Mouse (Mus musculus) MEL (cell line): ENCODE results near the gene Mrpl33. TPM values are rescaled to one million over a fixed set of nuclear protein-coding genes. Genes with fewer than 3 reads are reported as not detected.

ENCODE experiments used
- DNase-seq: peaks from one replicate; pipeline ENCODE4 v3.0.0; 2011; ENCODE audit warnings: low read depth, low spot score
- H3K27ac ChIP-seq: 2 replicates; pipeline ENCODE4 v1.5.1; 2012; ENCODE audit warnings: low read depth, mild to moderate bottlenecking, control low read depth, low read length, moderate library complexity; ENCODE audit not compliant: control insufficient read depth
- H3K27me3 ChIP-seq, 2 experiments: fragments of 150-350 bp in 1 of 2; sonication (generic) in 1 of 2; 2 replicates each; pipeline ENCODE4 v1.6.1; 2012; ENCODE audit warnings: low read length in 2 of 2, mild to moderate bottlenecking in 2 of 2, improper control_type of control experiment in 1 of 2, moderate library complexity in 1 of 2; ENCODE audit not compliant: insufficient read depth in 2 of 2, control insufficient read depth in 1 of 2
- H3K36me3 ChIP-seq, 2 experiments: 2 replicates each; pipeline ENCODE4 v1.6.1; 2012 to 2014; ENCODE audit warnings: low read length in 2 of 2, improper control_type of control experiment in 1 of 2, inconsistent platforms in 1 of 2, mild to moderate bottlenecking in 1 of 2; ENCODE audit not compliant: insufficient read depth in 2 of 2, control insufficient read depth in 1 of 2
- H3K4me1 ChIP-seq, 2 experiments: fragments of 150-350 bp in 1 of 2; sonication (generic) in 1 of 2; 2 replicates each; pipeline ENCODE4 v1.6.1; 2012; ENCODE audit warnings: low read length in 2 of 2, improper control_type of control experiment in 1 of 2, mild to moderate bottlenecking in 1 of 2; ENCODE audit not compliant: insufficient read depth in 2 of 2, control insufficient read depth in 1 of 2
- H3K4me3 ChIP-seq, 2 experiments: fragments of 150-350 bp in 1 of 2; sonication (generic) in 1 of 2; 2 replicates each; pipeline ENCODE4 v1.5.1; 2012; ENCODE audit warnings: low read depth in 2 of 2, low read length in 2 of 2, mild to moderate bottlenecking in 2 of 2, moderate library complexity in 2 of 2, control low read depth in 1 of 2, improper control_type of control experiment in 1 of 2; ENCODE audit not compliant: control insufficient read depth in 1 of 2, insufficient read depth in 1 of 2
- H3K79me2 ChIP-seq: 2 replicates; pipeline ENCODE4 v1.6.1; 2012; ENCODE audit warnings: mild to moderate bottlenecking, low read length, moderate library complexity; ENCODE audit not compliant: control insufficient read depth, poor library complexity, insufficient read depth
- H3K9ac ChIP-seq: 2 replicates; pipeline ENCODE4 v1.6.1; 2012; ENCODE audit warnings: low read depth, mild to moderate bottlenecking, control low read depth, low read length, moderate library complexity; ENCODE audit not compliant: control insufficient read depth, poor library complexity, severe bottlenecking
- H3K9me3 ChIP-seq: fragments of 150-350 bp; sonication (generic); replicated peaks from 2 replicates; pipeline ENCODE4 v1.6.1; 2012; ENCODE audit warnings: mild to moderate bottlenecking, low read length, improper control_type of control experiment, moderate library complexity; ENCODE audit not compliant: insufficient read depth
- BHLHE40 ChIP-seq: IDR thresholded peaks from 2 replicates; pipeline ENCODE4 v1.6.1; 2012; ENCODE audit warnings: low read depth, mild to moderate bottlenecking, inconsistent platforms, low read length, improper control_type of control experiment, borderline replicate concordance
- CHD1 ChIP-seq: IDR thresholded peaks from 2 replicates; pipeline ENCODE4 v1.6.1; 2012; ENCODE audit warnings: low read depth, mild to moderate bottlenecking, inconsistent platforms, low read length, improper control_type of control experiment
- CHD2 ChIP-seq: IDR thresholded peaks from 2 replicates; pipeline ENCODE4 v1.6.1; 2011; ENCODE audit warnings: low read length, improper control_type of control experiment
- CTCF ChIP-seq, 3 experiments: IDR thresholded peaks in 2 of 3; conservative IDR thresholded peaks in 1 of 3; 2 replicates each; pipeline ENCODE4 v1.5.1; 2011 to 2012; ENCODE audit warnings: low read length in 3 of 3, low read depth in 2 of 3, mild to moderate bottlenecking in 2 of 3, improper control_type of control experiment in 1 of 3, inconsistent platforms in 1 of 3, mixed read lengths in 1 of 3, moderate library complexity in 1 of 3; ENCODE audit not compliant: control insufficient read depth in 1 of 3, insufficient read depth in 1 of 3, poor library complexity in 1 of 3, severe bottlenecking in 1 of 3
- ELF1 ChIP-seq: IDR thresholded peaks from 2 replicates; pipeline ENCODE4 v1.6.1; 2014; ENCODE audit warnings: low read depth, mild to moderate bottlenecking, inconsistent platforms, low read length, improper control_type of control experiment, moderate library complexity
- EP300 ChIP-seq, 2 experiments: IDR thresholded peaks; 2 replicates each; pipeline ENCODE4 v1.6.1; 2011; ENCODE audit warnings: improper control_type of control experiment in 2 of 2, low read length in 2 of 2, low read depth in 1 of 2, mild to moderate bottlenecking in 1 of 2
- ETS1 ChIP-seq: IDR thresholded peaks from 2 replicates; pipeline ENCODE4 v1.6.1; 2012; ENCODE audit warnings: low read depth, mild to moderate bottlenecking, inconsistent platforms, low read length, improper control_type of control experiment, moderate library complexity
- GATA1 ChIP-seq: IDR thresholded peaks from 2 replicates; pipeline ENCODE4 v1.6.1; 2011; ENCODE audit warnings: low read depth, low read length, improper control_type of control experiment
- HCFC1 ChIP-seq: IDR thresholded peaks from 2 replicates; pipeline ENCODE4 v1.6.1; 2012; ENCODE audit warnings: low read depth, mild to moderate bottlenecking, inconsistent platforms, low read length, improper control_type of control experiment, moderate library complexity
- JUND ChIP-seq: IDR thresholded peaks from 2 replicates; pipeline ENCODE4 v1.6.1; 2011; ENCODE audit warnings: low read depth, mild to moderate bottlenecking, improper control_type of control experiment, low read length
- KAT2A ChIP-seq: conservative IDR thresholded peaks from 2 replicates; pipeline ENCODE4 v1.6.1; 2012; ENCODE audit warnings: low read depth, low read length, improper control_type of control experiment, inconsistent platforms
- MAFK ChIP-seq: IDR thresholded peaks from 2 replicates; pipeline ENCODE4 v1.6.1; 2011; ENCODE audit warnings: low read depth, mild to moderate bottlenecking, low read length, improper control_type of control experiment, borderline replicate concordance
- MAX ChIP-seq: IDR thresholded peaks from 2 replicates; pipeline ENCODE4 v1.6.1; 2011; ENCODE audit warnings: low read length, improper control_type of control experiment
- MAZ ChIP-seq: IDR thresholded peaks from 2 replicates; pipeline ENCODE4 v1.6.1; 2012; ENCODE audit warnings: low read depth, mild to moderate bottlenecking, inconsistent platforms, low read length, improper control_type of control experiment
- MEF2A ChIP-seq: IDR thresholded peaks from 2 replicates; pipeline ENCODE4 v1.6.1; 2014; ENCODE audit warnings: low read depth, mild to moderate bottlenecking, inconsistent platforms, low read length, improper control_type of control experiment; ENCODE audit not compliant: poor library complexity, insufficient replicate concordance, severe bottlenecking; ENCODE audit errors: extremely low read depth
- MXI1 ChIP-seq: IDR thresholded peaks from 2 replicates; pipeline ENCODE4 v1.6.1; 2011; ENCODE audit warnings: mild to moderate bottlenecking, low read depth, low read length, improper control_type of control experiment
- MYB ChIP-seq: IDR thresholded peaks from 2 replicates; pipeline ENCODE4 v1.6.1; 2011; ENCODE audit warnings: mild to moderate bottlenecking, low read depth, low read length, improper control_type of control experiment
- MYC ChIP-seq: IDR thresholded peaks from 2 replicates; pipeline ENCODE4 v1.6.1; 2011; ENCODE audit warnings: low read depth, mild to moderate bottlenecking, low read length, improper control_type of control experiment, moderate library complexity
- NELFE ChIP-seq: IDR thresholded peaks from 2 replicates; pipeline ENCODE4 v1.6.1; 2011; ENCODE audit warnings: low read depth, low read length, improper control_type of control experiment
- NRF1 ChIP-seq: IDR thresholded peaks from 2 replicates; pipeline ENCODE4 v1.6.1; 2014; ENCODE audit warnings: low read depth, mild to moderate bottlenecking, inconsistent platforms, low read length, improper control_type of control experiment, moderate library complexity; ENCODE audit not compliant: poor library complexity, insufficient read depth, severe bottlenecking
- POLR2A ChIP-seq, 2 experiments: IDR thresholded peaks; 2 replicates each; pipeline ENCODE4 v1.6.1; 2011 to 2012; ENCODE audit warnings: low read length in 2 of 2, mild to moderate bottlenecking in 2 of 2, control low read depth in 1 of 2, improper control_type of control experiment in 1 of 2, low read depth in 1 of 2, moderate library complexity in 1 of 2; ENCODE audit not compliant: control insufficient read depth in 1 of 2, insufficient read depth in 1 of 2, poor library complexity in 1 of 2
- POLR2AphosphoS2 ChIP-seq: IDR thresholded peaks from 2 replicates; pipeline ENCODE4 v1.6.1; 2011; ENCODE audit warnings: low read length, improper control_type of control experiment
- POLR2AphosphoS5 ChIP-seq: IDR thresholded peaks from 2 replicates; pipeline ENCODE4 v1.6.1; 2012; ENCODE audit warnings: low read depth, borderline replicate concordance, mild to moderate bottlenecking, inconsistent platforms, low read length, moderate library complexity, mixed read lengths
- RAD21 ChIP-seq: IDR thresholded peaks from 2 replicates; pipeline ENCODE4 v1.6.1; 2011; ENCODE audit warnings: mild to moderate bottlenecking, low read depth, low read length, improper control_type of control experiment
- RCOR1 ChIP-seq: IDR thresholded peaks from 2 replicates; pipeline ENCODE4 v1.6.1; 2012; ENCODE audit warnings: low read depth, mild to moderate bottlenecking, inconsistent platforms, low read length, improper control_type of control experiment
- SIN3A ChIP-seq: IDR thresholded peaks from 2 replicates; pipeline ENCODE4 v1.6.1; 2012; ENCODE audit warnings: low read length, improper control_type of control experiment, inconsistent platforms
- SMC3 ChIP-seq: IDR thresholded peaks from 2 replicates; pipeline ENCODE4 v1.6.1; 2011; ENCODE audit warnings: low read depth, low read length, improper control_type of control experiment
- TAL1 ChIP-seq: IDR thresholded peaks from 2 replicates; pipeline ENCODE4 v1.6.1; 2012; ENCODE audit warnings: mild to moderate bottlenecking, inconsistent platforms, low read length, moderate library complexity, mixed read lengths
- TBP ChIP-seq: IDR thresholded peaks from 2 replicates; pipeline ENCODE4 v1.8.0; 2011; ENCODE audit warnings: low read depth, low read length, improper control_type of control experiment
- TCF12 ChIP-seq: IDR thresholded peaks from 2 replicates; pipeline ENCODE4 v1.6.1; 2014; ENCODE audit warnings: low read depth, mild to moderate bottlenecking, inconsistent platforms, low read length, improper control_type of control experiment, moderate library complexity
- UBTF ChIP-seq: IDR thresholded peaks from 2 replicates; pipeline ENCODE4 v1.6.1; 2012; ENCODE audit warnings: low read depth, mild to moderate bottlenecking, inconsistent platforms, low read length, improper control_type of control experiment, moderate library complexity, borderline replicate concordance; ENCODE audit not compliant: insufficient read depth
- USF1 ChIP-seq: IDR thresholded peaks from 2 replicates; pipeline ENCODE4 v1.6.1; 2014; ENCODE audit warnings: low read depth, mild to moderate bottlenecking, inconsistent platforms, low read length, improper control_type of control experiment, moderate library complexity
- USF2 ChIP-seq, 2 experiments: IDR thresholded peaks; 2 replicates each; pipeline ENCODE4 v1.6.1; 2011 to 2012; ENCODE audit warnings: improper control_type of control experiment in 2 of 2, low read length in 2 of 2, borderline replicate concordance in 1 of 2, inconsistent platforms in 1 of 2, low read depth in 1 of 2, mild to moderate bottlenecking in 1 of 2; ENCODE audit not compliant: insufficient read depth in 1 of 2
- ZC3H11A ChIP-seq: IDR thresholded peaks from 2 replicates; pipeline ENCODE4 v1.6.1; 2012; ENCODE audit warnings: low read depth, mild to moderate bottlenecking, inconsistent platforms, low read length, improper control_type of control experiment
- ZKSCAN1 ChIP-seq: IDR thresholded peaks from 2 replicates; pipeline ENCODE4 v1.6.1; 2012; ENCODE audit warnings: low read depth, mild to moderate bottlenecking, inconsistent platforms, low read length, improper control_type of control experiment, moderate library complexity
- ZNF384 ChIP-seq: IDR thresholded peaks from 2 replicates; pipeline ENCODE4 v1.6.1; 2012; ENCODE audit warnings: low read depth, mild to moderate bottlenecking, inconsistent platforms, low read length, improper control_type of control experiment
- polyA plus RNA-seq, 2 experiments: library from polyadenylated mRNA; stranded (reverse) in 1 of 2; unstranded in 1 of 2; fragments of >175 nt in 1 of 2; fragments of >200 nt in 1 of 2; gene quantifications; 2 replicates each; pipeline versions ENCODE4 v1.2.1 to v1.2.4; 2012; ENCODE audit warnings: low replicate concordance in 2 of 2, low read depth in 1 of 2; ENCODE audit not compliant: insufficient read length in 2 of 2, insufficient read depth in 1 of 2, missing spikeins in 1 of 2
- total RNA-seq: library from RNA; depleted of rRNA; stranded (reverse); fragments of 300-350 nt; gene quantifications from 2 replicates; pipeline ENCODE4 v1.2.3, GENCODE M21; 2012

Gene Mrpl33
- total and polyA plus RNA-seq, 3 experiments, result 158 to 249 TPM; not detected in 1

- H3K27ac ChIP-seq, result peak overlapping the region; percentile 96
- H3K27me3 ChIP-seq, result no peaks in the 10 kb centered on the region
- peak overlapping the region; percentile 78 to 84 for H3K4me3 ChIP-seq
- DNase-seq, result peak; percentile 99
- H3K36me3 ChIP-seq, result peaks cover 0 to 18% of the 10 kb centered on the region in 2 experiments; a peak in 2 of 4 replicates
- peaks cover 19% of the 10 kb centered on the region for H3K79me2 ChIP-seq
- H3K4me1 ChIP-seq, result peaks cover 2 to 5% of the 10 kb centered on the region in 2 experiments; a peak in 2 of 4 replicates
- peak overlapping the region; percentile 89 for H3K9ac ChIP-seq
- H3K9me3 ChIP-seq, result no peaks in the 10 kb centered on the region
- TF ChIP-seq TBP, result peak; percentile 54; the same call in 1 of the 2 replicates
- peak; percentile 12 for TF ChIP-seq SMC3
- peak; percentile 61; the same call in 1 of the 2 replicates for TF ChIP-seq TCF12
- peak; percentile 89 for TF ChIP-seq ELF1
- TF ChIP-seq MYC, result peak; percentile 98
- no peak; the same call in none of the 2 replicates for TF ChIP-seq RAD21
- no peak for TF ChIP-seq JUND
- TF ChIP-seq HCFC1, result peak; percentile 79
- TF ChIP-seq CHD1, result no peak
- no peak; the same call in 1 of the 2 replicates for TF ChIP-seq KAT2A
- peak; percentile 98 for TF ChIP-seq MAX
- TF ChIP-seq EP300 (IDR thresholded peaks at IDR 0.05; ENCODE audit: low read depth in 1 of 2, low read length in 2 of 2), result peak; percentile 5 to 67; a peak in 2 of 4 replicates
- no peak for TF ChIP-seq ZKSCAN1
- no peak for TF ChIP-seq ZC3H11A
- TF ChIP-seq POLR2A (IDR thresholded peaks at IDR 0.05; ENCODE audit: control insufficient read depth in 1 of 2, insufficient read depth in 1 of 2, low read depth in 1 of 2, low read length in 2 of 2, poor library complexity in 1 of 2), result peak; percentile 14 to 77; a peak in 2 of 4 replicates
- peak; percentile 61 for TF ChIP-seq TAL1
- TF ChIP-seq CTCF (IDR thresholded peaks at IDR 0.05 in 2 of 3, conservative IDR thresholded peaks at IDR 0.05 in 1 of 3; ENCODE audit: control insufficient read depth in 1 of 3, insufficient read depth in 1 of 3, low read depth in 2 of 3, low read length in 3 of 3, poor library complexity in 1 of 3, severe bottlenecking in 1 of 3), result no peak
- TF ChIP-seq ZNF384, result peak; percentile 86
- peak; percentile 62; the same call in 1 of the 2 replicates for TF ChIP-seq POLR2AphosphoS2
- no peak for TF ChIP-seq MAFK
- no peak; the same call in 1 of the 2 replicates for TF ChIP-seq MEF2A
- peak; percentile 89 for TF ChIP-seq USF1
- peak; percentile 36 for TF ChIP-seq NELFE
- TF ChIP-seq SIN3A, result peak; percentile 95
- peak; percentile 99 for TF ChIP-seq ETS1
- peak; percentile 79 for TF ChIP-seq GATA1
- 0 out of 4 replicates have a peak, but pooled peaks of 1 of the 2 experiments have one; percentile 39 for TF ChIP-seq USF2 (IDR thresholded peaks at IDR 0.05; ENCODE audit: borderline replicate concordance in 1 of 2, insufficient read depth in 1 of 2, low read depth in 1 of 2, low read length in 2 of 2)
- TF ChIP-seq BHLHE40, result peak; percentile 95
- 0 out of 2 replicates have a peak, but pooled peaks have one; percentile 45 for TF ChIP-seq POLR2AphosphoS5
- peak; percentile 94 for TF ChIP-seq MXI1
- TF ChIP-seq MAZ, result peak; percentile 92
- TF ChIP-seq MYB, result no peak; the same call in 1 of the 2 replicates
- TF ChIP-seq RCOR1, result peak; percentile 47; the same call in 1 of the 2 replicates
- TF ChIP-seq NRF1, result no peak
- TF ChIP-seq CHD2, result peak; percentile 36; the same call in 1 of the 2 replicates
- TF ChIP-seq UBTF, result no peak
Observed at GRCm38 (mm10) chr5:31698297-31698726, 101.6 kb downstream of the Mrpl33 start.
